Mouse (Mus musculus) spleen, adult 12 weeks (tissue): Measurements from ENCODE around the gene Clec4b2.
"Not testable (repeated sequence)": the region's sequence is repeated elsewhere in the genome, so short reads cannot be mapped to it uniquely, and the experiment has no call there.

Experiments used
- DNase-seq: peaks from one replicate; pipeline ENCODE4 v3.0.0; 2022; ENCODE audit warnings: low spot score

Clec4b2 gene

DNA sequence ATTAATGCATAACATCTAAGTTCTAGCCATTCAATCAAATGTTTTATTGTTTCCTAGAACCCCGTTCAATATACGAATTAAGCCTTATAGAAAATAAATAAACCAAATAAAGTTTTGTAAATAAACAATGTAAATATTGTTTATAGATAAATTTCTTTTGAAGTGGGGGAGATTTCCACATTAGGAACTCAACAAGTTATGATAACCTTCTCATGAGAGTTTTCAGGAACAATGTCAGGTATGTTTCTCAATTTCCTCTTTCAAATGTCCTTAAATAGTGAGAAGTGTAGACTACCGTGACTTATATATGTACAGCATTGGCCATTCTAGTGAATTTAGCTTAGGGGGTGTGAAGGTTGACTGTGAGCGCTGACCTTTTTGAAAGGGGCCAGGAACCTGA lies at the start of gene Clec4b2:
TSS of gene Clec4b2 (plus strand) at position 301 of the 400 bp plus-strand sequence.
- DNase-seq = no peak

DNA sequence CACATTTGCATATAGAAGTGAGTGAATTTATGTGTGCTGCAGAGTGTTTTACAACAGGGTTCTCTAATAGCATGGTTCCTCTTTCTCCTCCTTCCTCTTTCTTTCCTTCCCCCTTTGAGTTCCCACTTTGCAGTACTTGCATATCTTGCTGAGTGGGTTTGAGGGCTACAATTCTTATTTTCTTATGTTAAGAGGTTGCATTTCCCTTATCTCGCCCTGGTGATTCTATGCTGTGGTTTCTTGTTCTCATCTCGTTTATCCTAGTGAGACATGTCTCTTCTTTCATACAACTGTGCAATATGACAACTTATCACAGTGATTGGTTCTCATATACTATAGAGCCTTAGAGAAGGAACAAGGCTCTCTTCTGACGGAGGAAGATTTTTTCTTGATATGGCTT lies 49.5 kb upstream of the Clec4b2 start:
- no peak for DNase-seq

DNA sequence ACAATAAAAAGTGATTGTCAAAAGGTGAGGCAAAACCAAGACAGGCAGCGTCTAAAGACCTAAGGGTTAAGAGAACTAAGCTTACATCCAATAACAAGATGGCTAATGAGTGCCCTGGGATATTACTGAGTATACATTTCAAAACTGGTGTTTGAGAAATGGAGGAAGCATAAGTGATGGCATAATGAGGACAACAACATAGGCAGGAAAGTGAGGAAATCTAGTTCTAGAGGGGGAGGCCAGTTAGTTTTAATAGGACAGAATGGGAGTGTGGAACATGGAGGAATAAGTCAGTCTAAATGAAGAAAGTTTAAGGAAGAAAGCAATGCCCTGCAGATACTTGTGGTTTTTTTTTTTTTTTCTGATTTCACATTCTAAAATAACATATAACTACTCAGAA lies 45.5 kb upstream of the Clec4b2 start:
- no peak for DNase-seq

DNA sequence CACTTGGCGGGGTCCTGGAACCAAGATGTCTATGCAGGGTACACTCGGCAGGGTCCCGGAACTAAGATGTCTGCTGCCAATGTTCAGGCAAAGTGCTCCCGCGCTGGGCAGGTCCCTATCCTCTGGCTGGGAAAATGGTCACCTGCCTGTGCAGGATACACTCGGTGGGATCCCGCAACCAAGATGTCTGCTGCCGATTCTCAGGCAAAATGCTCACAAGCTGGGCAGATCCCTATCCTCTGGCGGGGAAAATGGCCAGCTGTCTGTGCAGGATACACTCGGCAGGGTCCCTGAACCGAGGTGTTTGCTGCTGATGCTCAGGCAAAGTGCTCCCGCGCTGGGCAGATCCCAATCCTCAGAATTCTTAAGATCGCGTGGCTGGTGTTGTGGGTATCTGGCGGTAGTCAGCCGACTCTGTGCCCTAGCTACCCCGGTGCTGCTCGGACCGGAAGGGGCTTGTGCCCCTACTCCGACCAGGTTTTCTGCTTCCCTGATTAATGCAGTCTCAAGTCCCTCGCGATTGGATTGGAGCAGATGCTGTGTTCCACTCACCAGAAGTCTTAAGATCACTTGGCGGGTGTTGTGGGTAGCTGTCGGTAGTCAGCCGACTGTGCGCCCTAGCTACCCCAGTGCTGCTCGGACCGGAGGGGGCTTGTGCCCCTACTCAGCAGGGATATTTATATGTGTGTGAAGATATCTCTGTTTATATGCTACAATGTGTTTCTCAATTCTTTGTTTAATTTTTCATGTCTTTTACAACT lies 34.7 kb upstream of the Clec4b2 start:
- not testable (repeated sequence) for DNase-seq

DNA sequence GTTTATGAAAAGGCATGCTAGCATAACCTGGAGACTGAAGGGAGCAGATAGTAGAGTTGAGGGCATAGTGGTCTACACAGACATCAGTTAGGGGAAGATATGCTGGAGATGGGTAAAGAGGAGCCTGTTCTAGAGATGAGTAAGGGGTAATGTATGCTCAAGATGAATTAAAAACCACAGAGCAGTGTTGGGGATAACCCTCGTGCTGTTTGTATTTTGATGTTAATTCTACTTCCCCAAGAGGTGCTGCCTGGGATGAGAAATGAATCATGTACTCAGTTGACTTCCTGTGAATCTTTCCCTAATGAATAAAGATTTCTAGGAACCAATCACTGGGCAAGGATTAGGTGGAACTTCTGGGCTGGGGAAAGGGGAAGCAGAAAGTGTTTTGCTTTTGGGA lies 2.6 kb upstream of the Clec4b2 start:
- DNase-seq = no peak

DNA sequence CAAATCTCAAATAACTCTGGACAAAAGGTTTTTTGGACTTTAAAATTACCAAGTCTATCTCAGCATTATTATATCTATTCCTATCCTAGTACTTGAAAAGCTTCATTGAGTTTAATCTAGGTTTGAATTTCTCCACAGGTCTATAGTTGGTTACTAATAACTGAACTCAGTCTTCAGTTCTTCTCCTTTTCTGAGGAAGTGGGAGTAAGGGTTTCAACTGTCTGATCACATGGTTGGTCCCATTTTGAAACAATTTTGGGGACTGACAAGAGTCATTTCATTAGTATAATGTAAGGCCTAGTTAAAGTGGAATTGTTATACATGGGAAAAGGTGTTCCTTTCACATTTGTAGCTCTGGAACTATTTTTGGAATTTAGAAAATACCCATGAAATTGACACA lies 1.7 kb upstream of the Clec4b2 start:
- no peak for DNase-seq

DNA sequence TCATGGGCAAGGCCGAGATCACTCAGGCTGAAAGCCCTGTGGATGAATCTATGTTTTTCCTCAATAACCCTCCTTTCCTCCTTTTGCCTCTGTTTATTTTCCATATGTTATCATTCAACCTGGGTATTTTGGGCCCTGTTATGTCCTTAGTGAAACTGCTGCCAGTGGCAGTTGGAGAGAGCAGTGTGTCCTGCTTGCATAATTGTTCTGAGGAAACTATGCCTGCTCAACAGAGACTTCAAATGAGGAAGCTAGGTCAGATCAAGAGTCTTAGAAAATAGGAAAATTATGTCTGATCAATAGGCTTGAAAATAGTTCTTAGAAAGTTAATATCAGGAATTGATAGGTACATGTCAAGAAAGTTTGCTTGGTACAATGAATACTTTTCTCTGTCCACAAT lies 2.9 kb downstream of the Clec4b2 start:
- DNase-seq = no peak

DNA sequence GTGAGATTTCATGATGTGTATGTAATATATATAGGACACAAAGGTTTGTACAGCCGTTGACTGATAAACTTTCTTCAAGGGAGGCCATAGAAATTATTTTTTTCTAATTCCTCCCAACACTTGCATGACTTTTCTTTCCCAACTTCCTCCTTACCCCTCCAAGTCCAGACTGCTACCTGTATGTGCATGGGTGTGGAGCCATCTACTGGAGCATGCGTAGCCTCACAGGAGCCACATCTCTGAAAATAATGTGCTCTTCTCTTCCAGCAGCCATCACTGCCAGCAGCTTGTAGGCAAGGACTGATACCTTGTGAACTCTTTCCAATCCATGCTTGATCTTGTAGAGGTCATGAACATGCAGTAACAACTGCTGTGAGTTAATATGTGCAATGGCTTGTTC lies 12.2 kb downstream of the Clec4b2 start:
- DNase-seq = not testable (repeated sequence)

DNA sequence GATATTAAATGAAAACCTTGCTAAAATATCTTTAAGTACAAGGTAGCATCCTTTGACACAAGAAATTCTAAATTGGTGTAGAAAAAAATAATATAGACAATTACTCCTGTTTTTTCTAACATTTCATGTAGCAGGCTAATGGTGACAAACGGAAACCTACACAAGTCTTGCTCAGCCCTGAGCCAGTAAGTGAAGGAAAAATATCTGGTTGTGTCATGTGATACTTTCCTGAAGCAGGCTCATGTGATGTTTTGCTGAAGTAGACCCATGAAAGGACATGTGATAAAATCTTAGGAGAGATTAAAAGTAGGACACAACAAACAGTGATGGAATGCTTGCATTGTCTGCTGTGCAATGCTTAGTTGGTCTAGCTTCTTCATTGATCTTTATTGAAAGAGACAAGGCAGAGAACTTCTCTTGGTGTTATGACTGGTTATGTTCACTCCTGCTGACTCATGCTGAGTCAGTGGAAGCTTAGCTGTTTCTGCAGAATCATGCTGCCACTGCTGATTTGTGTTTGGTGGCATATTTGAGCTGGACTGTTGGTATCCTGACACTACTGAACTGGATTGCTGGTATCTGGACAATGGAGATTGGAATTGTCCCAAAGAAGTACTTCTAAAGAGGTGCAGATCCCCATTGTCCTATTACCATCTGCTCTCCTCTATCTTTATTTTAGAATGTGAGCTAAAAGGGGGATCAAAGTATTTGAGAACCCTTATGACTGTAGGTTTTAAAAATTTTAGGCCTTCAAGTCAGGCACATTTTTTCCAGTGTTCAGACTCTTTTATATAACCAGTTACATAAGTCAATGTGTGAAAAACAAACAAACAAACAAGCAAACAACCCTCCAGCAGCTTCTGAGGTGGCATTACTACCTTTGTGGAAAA lies 34.7 kb downstream of the Clec4b2 start:
- DNase-seq = peak; percentile 35

DNA sequence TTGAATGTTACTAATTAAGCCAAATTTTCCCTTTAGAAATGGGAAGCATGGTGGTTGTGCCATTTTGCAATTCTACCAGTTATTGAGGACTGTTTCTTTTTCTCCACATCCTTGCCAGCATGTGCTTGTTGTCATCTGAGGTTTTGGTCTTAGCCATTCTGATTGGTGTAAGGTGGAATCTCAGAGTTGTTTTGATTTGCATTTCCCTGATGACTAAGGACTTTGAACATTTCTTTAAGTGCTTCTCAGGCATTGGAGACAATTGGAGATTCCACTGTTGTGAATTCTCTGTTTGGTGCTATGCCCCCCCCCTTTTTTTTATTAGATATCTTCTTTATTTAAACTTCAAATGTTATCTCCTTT lies 35.4 kb downstream of the Clec4b2 start:
- DNase-seq = not testable (repeated sequence)

DNA sequence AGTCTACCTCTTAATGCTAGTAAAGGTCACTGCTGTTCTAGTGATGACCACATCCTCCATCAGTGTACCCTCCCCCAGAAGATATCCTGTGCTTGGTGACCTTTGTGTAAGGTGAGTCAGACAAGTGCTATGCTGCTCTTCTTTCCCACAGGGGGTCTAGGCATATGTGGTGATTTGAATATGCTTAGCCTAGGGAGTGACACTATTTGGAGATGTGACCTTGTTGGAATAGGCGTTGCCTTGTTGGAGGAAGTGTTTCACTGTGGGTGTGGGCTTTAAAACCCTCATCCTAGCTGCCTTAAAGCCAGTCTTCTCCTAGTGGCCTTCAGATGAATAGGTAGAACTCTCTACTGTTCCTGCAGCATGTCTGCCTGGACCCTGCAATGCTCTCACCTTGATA lies 39.0 kb downstream of the Clec4b2 start:
- no peak for DNase-seq

DNA sequence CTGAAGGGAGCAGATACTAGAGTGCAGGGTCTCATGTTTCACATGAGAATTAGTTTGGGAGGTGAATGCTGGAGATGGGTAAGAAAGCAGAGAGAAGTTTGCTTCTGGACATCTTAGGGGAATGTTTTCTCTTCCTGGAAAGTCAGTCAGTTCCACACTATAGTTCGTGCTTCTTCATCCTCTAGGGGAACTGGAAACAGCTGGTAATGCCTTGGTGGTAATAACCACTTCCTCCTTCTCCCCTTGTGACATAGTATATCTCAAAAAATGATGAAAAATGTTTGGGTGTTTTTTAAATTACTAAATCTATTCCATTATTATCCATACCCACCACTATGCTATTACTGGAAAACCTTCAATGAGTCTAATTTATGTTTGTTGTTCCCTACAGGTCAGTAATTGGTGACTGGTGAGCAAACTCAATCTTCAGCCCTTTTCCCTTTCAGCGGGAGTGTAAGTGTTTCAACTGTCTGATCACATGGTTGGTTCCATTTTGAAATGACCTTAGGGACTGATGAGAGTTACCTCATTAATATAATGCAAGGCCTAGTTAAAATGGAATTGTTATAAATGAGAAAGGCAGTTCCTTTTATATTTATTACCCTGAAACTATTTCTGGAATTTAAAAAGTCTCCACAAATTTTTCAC lies 55.0 kb downstream of the Clec4b2 start:
- DNase-seq = no peak

DNA sequence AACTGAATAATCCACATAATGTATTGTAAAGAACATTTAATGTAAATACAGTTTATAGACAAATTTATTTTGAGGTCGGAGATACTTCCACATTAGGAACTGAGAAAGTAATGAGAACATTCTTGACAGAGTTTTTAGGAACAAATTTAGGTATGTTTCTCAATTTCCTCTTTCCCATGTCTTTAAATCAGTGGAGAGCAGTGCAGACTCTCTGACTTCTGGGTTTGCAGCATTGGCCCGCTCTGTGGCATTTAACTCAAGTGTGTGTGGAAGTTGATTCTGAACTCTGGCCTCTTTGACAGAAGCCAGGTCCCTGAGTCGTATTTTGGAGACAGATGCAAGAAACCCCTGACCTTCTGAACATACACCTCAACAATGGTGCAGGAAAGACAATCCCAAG lies 57.0 kb downstream of the Clec4b2 start, which contains the start of gene Clec4n:
TSS of gene Clec4n (plus strand) at position 200 of the 400 bp plus-strand sequence.
- no peak for DNase-seq

DNA sequence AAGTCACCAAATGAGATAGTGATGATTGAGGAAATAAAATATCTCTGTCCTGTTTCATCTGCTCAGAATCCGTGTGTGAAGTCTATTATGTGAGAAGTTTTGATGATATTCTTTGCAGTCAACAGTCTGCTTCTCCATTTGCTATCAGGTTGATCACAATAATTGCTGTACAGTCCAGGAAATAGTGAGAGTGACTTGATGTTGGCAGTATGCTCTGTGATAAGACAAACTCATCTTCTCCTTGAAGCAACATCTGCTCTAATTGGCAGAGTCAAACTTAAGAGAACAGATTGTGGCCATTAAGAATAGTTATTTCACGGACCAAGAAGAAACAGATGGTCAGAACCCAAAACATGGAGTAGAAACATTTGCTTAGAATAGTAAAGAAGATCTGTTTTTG lies 58.5 kb downstream of the Clec4b2 start:
- no peak for DNase-seq

DNA sequence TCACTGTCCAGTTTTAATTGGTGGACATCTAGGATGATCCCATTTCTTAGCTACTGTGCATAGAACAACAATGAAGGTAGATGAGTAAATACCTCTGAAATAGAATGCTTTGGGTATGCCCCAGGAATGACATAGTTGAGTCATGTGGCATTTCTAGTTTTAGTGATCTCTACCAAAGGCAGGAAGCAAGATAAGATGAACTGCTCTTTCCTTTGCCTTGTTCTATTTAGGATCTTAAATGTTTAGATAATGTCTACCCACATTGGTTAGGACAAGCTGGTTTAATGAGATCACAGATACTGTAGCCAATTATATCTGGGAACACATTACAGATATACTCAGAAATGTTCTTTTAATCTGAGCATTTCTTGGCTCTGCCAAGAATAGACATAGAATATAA lies 64.9 kb downstream of the Clec4b2 start:
- no peak for DNase-seq

DNA sequence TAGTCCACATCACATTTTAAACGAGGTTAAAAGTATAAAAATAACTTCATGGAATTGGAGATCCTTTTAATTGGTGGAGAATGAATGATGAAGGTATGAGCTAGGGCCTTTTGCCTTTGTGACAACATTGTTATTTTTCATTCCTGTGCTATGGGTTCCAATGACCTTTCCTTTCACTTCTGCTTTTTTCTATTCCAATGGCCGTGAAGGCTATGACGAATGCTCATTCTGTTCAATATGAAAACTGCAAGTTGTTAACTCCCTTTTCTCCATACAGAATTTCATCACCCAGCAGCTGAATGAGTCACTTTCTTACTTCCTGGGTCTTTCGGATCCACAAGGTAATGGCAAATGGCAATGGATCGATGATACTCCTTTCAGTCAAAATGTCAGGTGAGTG lies 71.5 kb downstream of the Clec4b2 start:
- no peak for DNase-seq

DNA sequence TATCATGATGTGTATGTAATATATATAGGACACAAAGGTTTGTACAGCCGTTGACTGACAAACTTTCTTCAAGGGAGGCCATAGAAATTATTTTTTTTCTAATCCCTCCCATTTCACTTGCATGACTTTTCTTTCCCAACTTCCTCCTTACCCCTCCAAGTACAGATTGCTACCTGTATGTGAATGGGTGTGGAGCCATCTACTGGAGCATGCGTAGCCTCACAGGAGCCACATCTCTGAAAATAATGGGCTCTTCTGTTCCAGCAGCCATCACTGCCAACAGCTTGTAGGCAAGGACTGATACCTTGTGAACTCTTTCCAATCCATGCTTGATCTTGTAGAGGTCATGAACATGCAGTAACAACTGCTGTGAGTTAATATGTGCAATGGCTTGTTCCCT lies 76.2 kb downstream of the Clec4b2 start:
- DNase-seq = not testable (repeated sequence)

DNA sequence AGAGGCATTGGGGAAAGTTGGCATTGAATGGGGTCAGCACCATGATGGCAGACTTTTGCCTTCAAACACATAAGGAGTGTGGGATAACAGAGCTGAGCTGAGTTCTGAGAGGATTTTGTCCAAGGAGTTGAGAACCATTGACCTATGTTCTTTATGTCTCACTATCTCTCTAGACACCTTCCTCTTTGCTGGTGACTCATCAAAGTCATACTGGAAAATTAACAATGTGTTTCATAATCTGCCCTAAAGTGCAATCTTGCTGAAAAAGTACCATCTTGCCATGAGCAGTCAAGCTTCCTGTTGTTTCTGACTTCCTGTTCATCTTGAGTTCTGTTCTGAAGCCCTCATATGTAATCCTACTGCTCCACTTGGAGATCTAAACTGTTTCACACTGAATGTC lies 80.0 kb downstream of the Clec4b2 start:
- no peak for DNase-seq
